Mouse (Mus musculus) limb, embryonic 11.5 days (tissue): ENCODE measurements around the gene Ctnna3. TPM values are rescaled to one million over a fixed set of nuclear protein-coding genes. Genes with fewer than 3 reads are reported as not detected.

Experiments
- ATAC-seq: fragments of 200-750 bp; cut with Nextera tagmentation; 2 replicates; pipeline ENCODE4 v1.8.0; 2017; ENCODE audit warnings: low read depth; ENCODE audit not compliant: insufficient number of reproducible peaks, low FRiP score, low TSS enrichment
- DNase-seq: peaks from one replicate; pipeline ENCODE4 v3.0.0-alpha.2; 2015; ENCODE audit warnings: low spot score
- H3K27ac ChIP-seq: fragments of 300-500 bp; sonication (generic); replicated peaks from 2 replicates; pipeline ENCODE4 v1.5.1; 2014; ENCODE audit warnings: low read depth, mild to moderate bottlenecking, low read length
- H3K27me3 ChIP-seq: fragments of 300-500 bp; sonication (generic); 2 replicates; pipeline ENCODE4 v1.6.1; 2014; ENCODE audit warnings: mild to moderate bottlenecking, low read length, mixed read lengths; ENCODE audit not compliant: control insufficient read depth, insufficient read depth
- H3K36me3 ChIP-seq: fragments of 300-500 bp; sonication (generic); 2 replicates; pipeline ENCODE4 v1.6.1; 2014; ENCODE audit warnings: mild to moderate bottlenecking, low read length, moderate library complexity, mixed read lengths; ENCODE audit not compliant: control insufficient read depth, insufficient read depth
- H3K4me1 ChIP-seq: fragments of 300-500 bp; sonication (generic); 2 replicates; pipeline ENCODE4 v1.6.1; 2014; ENCODE audit warnings: low read length, mixed read lengths; ENCODE audit not compliant: control insufficient read depth, insufficient read depth
- H3K4me2 ChIP-seq: fragments of 300-500 bp; sonication (generic); 2 replicates; pipeline ENCODE4 v1.6.1; 2014; ENCODE audit warnings: low read depth, mild to moderate bottlenecking, moderate library complexity; ENCODE audit not compliant: severe bottlenecking
- H3K4me3 ChIP-seq: fragments of 300-500 bp; sonication (generic); 2 replicates; pipeline ENCODE4 v1.5.1; 2014; ENCODE audit warnings: low read depth, low read length
- H3K9ac ChIP-seq: fragments of 300-500 bp; sonication (generic); 2 replicates; pipeline ENCODE4 v1.6.1; 2014; ENCODE audit warnings: mild to moderate bottlenecking, low read length
- H3K9me3 ChIP-seq: fragments of 300-500 bp; sonication (generic); 2 replicates; pipeline ENCODE4 v1.6.1; 2016; ENCODE audit warnings: low read length; ENCODE audit not compliant: control insufficient read depth
- WGBS: fragments of 180-500 bp; shearing (Covaris S2); extraction: QIAGEN DNeasy Blood & Tissue Kit; methylation state at CpG from one replicate; pipeline ENCODE4 v1.1.7; 2014; 5-methylcytosine and 5-hydroxymethylcytosine counted together
- polyA plus RNA-seq: library from polyadenylated mRNA; unstranded; fragments of >200 nt; fragmentation: Nextera tagmentation; extraction: Ambion mirVana; gene quantifications from 2 replicates; pipeline ENCODE4 v1.2.1, GENCODE M21; 2014

The Ctnna3 gene
- polyA plus RNA-seq, 1 experiment from 2014 or later = 0.04 TPM

DNA sequence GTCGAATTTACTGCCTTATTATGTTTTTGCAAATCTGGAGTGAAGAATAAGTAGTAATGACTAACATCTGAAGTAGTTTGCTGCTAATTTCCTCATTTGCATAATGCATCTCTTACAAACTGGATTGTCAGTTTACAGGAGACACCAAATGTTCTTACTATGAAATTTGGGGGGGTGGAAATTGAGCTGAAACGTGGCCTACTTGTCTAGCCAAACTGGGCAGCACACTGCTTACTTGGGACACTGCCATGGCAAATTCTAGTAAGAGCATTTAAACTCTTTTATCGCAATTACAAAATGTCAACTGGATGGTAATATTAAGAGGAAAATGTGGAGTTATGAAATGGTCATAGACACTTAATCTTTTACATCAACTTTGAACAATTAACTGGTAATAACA lies 716.6 kb downstream of the Ctnna3 start:
- H3K9me3 ChIP-seq = no peaks in the 10 kb centered on the region
- no peak overlapping the region for H3K4me3 ChIP-seq
- no peak overlapping the region for H3K4me2 ChIP-seq
- H3K27ac ChIP-seq = no peak overlapping the region
- no peak for DNase-seq
- ATAC-seq = no peak
- H3K9ac ChIP-seq = no peak overlapping the region
- no peaks in the 10 kb centered on the region for H3K4me1 ChIP-seq
- no peaks in the 10 kb centered on the region for H3K27me3 ChIP-seq
- 82% methylated on average over 3 of the region's 3 CpGs for WGBS
- H3K36me3 ChIP-seq = no peaks in the 10 kb centered on the region

DNA sequence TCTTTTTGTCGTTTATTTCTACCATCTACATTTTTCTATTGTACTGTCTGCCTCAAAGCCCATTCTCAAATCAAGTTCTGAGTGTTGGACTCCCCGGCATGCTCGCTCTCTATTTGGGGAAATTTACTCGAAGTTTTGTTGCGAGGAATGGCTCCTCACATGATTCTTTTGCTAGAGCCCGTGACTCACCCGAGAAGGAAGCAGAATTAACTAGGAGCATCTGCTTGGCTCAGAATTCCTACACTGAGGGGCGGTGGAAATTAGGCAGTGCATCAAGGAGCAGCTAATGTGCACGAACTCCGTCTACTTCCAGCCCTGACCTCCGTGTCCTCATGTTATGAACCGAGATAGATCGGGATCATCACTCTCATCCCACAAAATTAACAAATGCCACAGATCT lies 751.8 kb downstream of the Ctnna3 start:
- Histone ChIP-seq H3K9ac (no peak overlapping the region), H3K4me2 (no peak overlapping the region), H3K27me3 (no peaks in the 10 kb centered on the region), H3K4me3 (no peak overlapping the region), H3K36me3 (no peaks in the 10 kb centered on the region), H3K4me1 (no peaks in the 10 kb centered on the region), H3K9me3 (no peaks in the 10 kb centered on the region), H3K27ac (no peak overlapping the region)
- no peak for ATAC-seq
- DNase-seq = no peak
- WGBS = 91% methylated on average over 13 of the region's 13 CpGs

DNA sequence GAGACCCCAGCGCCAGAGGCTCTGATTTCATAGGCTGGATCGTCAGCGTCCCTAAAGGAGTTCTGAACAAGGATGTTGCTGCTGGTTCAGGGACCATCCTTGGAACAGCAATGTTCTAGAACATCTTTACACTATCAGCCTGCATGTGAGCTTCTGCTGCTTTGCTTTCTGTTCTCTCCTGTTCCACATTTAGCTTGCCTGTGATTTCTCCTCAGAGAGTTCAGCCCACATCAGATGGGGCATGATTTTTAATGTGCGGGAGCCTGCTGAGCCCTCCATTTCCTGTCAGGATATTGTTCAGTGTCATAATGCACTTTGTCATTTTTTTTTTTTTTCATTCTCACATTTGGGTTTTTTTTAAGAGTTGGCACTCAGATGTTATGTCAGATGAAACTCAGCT lies 752.8 kb downstream of the Ctnna3 start:
- Histone ChIP-seq H3K4me1 (no peaks in the 10 kb centered on the region), H3K27me3 (no peaks in the 10 kb centered on the region), H3K27ac (no peak overlapping the region), H3K36me3 (no peaks in the 10 kb centered on the region), H3K9ac (no peak overlapping the region), H3K4me3 (no peak overlapping the region), H3K4me2 (no peak overlapping the region), H3K9me3 (no peaks in the 10 kb centered on the region)
- ATAC-seq = no peak
- DNase-seq = no peak
- WGBS = 90% methylated on average over 4 of the region's 4 CpGs

DNA sequence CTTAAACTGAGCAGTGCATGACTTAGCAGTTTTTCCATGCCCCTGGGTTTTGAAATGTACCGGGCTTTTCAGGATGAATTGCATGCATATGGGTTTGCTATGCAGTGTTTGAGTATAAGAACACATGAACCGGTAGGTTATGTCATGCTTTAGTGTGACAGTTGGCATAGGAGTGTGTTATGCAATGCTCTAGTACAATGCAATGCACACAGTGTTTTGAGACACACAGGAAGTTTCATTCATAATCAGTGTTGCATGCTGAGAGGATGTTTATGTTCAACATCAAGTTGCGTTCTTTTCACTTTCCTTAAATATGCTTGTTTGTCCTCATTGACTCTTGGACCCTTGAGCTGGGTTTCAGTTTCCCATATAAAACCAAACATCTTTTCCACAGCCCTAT lies 758.1 kb downstream of the Ctnna3 start:
- Histone ChIP-seq H3K9me3 (no peaks in the 10 kb centered on the region), H3K4me3 (no peak overlapping the region), H3K27me3 (no peaks in the 10 kb centered on the region), H3K27ac (no peak overlapping the region), H3K36me3 (no peaks in the 10 kb centered on the region), H3K9ac (no peak overlapping the region), H3K4me2 (no peak overlapping the region), H3K4me1 (no peaks in the 10 kb centered on the region)
- ATAC-seq (no peak), DNase-seq (no peak)
- 91% methylated on average over 3 of the region's 3 CpGs for WGBS

DNA sequence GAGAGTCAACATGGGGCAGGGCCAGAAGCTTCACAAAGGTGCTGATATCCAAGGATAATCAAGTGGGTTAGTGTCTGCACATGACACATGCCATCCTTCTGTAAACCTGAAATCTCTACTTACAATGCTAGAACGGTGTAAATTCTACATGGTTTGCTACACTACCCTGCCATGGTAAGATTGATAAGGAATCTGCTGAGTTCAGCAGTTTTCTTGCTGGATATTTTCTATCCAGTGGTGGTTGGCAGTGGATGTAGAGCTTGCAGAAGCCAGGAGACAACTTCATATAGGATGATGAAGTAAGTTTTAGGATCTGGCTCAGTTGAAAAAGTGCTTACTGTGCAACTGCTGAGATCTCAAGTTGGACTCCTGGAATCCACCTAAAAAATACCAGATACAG lies 767.7 kb downstream of the Ctnna3 start:
- no peak overlapping the region for H3K27ac ChIP-seq
- 87% methylated on average over 1 of the region's 1 CpGs for WGBS

DNA sequence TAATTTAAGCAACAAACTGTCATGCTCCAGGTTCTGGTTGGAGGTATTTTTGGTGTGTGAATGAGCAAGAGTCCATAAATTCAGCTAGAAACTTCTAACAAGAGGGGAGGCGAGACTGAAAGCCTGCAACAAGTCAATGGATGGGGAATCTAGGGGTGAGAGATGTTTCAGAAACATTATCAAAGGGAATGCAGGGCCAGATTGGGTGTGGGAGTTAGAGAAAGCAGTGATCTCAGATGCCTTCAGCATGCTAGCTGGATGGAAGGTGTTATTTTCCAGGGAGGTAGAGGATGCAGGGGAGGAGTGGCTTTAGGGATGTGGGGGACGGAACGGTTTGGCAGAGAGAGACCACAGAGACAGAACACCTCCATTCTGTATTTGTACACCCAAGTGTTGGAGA lies 785.7 kb downstream of the Ctnna3 start:
- Histone ChIP-seq H3K27me3 (no peaks in the 10 kb centered on the region), H3K9ac (no peak overlapping the region), H3K4me2 (no peak overlapping the region), H3K4me1 (no peaks in the 10 kb centered on the region), H3K9me3 (no peaks in the 10 kb centered on the region), H3K27ac (no peak overlapping the region), H3K4me3 (no peak overlapping the region), H3K36me3 (no peaks in the 10 kb centered on the region)
- DNase-seq (no peak), ATAC-seq (no peak)
- WGBS = 80% methylated on average over 3 of the region's 3 CpGs

More for the DNA sequence above, 767.7 kb downstream of the Ctnna3 start:
- no peaks in the 10 kb centered on the region for H3K27me3 ChIP-seq
- no peaks in the 10 kb centered on the region for H3K4me1 ChIP-seq
- DNase-seq (no peak), ATAC-seq (no peak)
- no peaks in the 10 kb centered on the region for H3K36me3 ChIP-seq
- no peak overlapping the region for H3K4me3 ChIP-seq
- H3K9me3 ChIP-seq = no peaks in the 10 kb centered on the region
- H3K4me2 ChIP-seq = no peak overlapping the region
- H3K9ac ChIP-seq = no peak overlapping the region

DNA sequence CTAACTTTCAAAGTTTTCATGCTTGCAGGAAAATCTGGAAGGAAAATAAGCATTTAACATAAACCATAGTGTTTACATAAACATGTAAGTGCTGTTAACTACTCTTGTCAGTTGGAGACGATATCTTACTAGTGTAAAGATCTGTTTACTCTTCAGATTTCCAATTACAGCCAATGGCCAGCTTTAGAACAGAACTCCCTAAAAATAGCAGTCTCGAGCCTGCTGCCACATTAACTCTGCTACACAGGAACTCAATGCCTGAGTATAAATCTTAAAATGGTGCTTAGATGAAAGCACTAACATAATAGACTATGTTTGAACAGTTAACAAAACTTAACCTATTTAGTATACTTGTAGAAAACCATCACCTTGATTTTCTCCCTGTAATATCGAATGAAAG lies 793.1 kb downstream of the Ctnna3 start:
- no peak overlapping the region for H3K4me2 ChIP-seq
- no peaks in the 10 kb centered on the region for H3K36me3 ChIP-seq
- no peak overlapping the region for H3K4me3 ChIP-seq
- H3K27me3 ChIP-seq = no peaks in the 10 kb centered on the region
- H3K9ac ChIP-seq = no peak overlapping the region
- no peaks in the 10 kb centered on the region for H3K4me1 ChIP-seq
- H3K9me3 ChIP-seq = no peaks in the 10 kb centered on the region
- no peak overlapping the region for H3K27ac ChIP-seq
- ATAC-seq = no peak
- DNase-seq = no peak
- WGBS = 71% methylated on average over 3 of the region's 3 CpGs

DNA sequence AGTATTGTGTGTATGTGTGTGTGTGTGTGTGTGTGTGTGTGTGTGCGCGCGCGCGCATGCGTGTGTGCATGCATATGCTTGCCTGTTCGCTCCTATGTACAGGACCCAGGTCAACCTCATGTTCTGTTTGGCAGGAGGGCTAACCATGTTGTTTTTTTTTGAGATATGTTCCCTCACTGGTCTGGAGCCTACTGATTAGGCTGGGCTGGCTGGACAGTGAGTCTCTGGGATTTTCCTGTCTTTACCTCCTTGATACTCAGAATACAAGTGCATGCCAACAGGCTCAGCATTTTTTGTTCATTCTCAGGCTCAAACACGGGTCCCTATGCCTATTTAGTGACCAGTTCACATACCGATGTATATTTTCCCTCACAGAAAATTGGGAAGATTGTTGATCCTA lies 794.1 kb downstream of the Ctnna3 start:
- 93% methylated on average over 9 of the region's 9 CpGs for WGBS
- Histone ChIP-seq H3K36me3 (no peaks in the 10 kb centered on the region), H3K9me3 (no peaks in the 10 kb centered on the region), H3K4me2 (no peak overlapping the region), H3K4me3 (no peak overlapping the region), H3K27me3 (no peaks in the 10 kb centered on the region), H3K4me1 (no peaks in the 10 kb centered on the region), H3K27ac (no peak overlapping the region), H3K9ac (no peak overlapping the region)
- ATAC-seq (no peak), DNase-seq (no peak)

DNA sequence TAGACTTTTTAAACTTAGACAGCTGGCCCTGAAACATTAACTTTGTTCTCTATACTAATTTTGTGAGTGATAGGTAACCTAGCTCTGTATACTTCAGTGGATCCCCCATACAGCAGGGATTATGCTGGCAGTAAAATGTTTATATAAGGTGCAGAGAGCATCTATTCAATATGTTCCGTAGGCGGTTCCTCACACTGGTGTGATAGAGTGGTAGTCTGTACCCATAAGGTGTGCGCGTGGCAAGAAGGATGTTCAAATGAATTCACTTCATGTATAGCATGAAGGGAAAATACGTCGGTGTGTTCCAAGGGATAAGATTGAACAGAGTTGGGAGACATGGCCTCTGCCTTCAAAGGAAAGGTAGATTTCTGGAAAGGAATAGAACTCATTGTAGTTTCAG lies 794.5 kb downstream of the Ctnna3 start:
- Histone ChIP-seq H3K27ac (no peak overlapping the region), H3K9me3 (no peaks in the 10 kb centered on the region), H3K4me2 (no peak overlapping the region), H3K4me1 (no peaks in the 10 kb centered on the region), H3K9ac (no peak overlapping the region), H3K27me3 (no peaks in the 10 kb centered on the region), H3K4me3 (no peak overlapping the region), H3K36me3 (no peaks in the 10 kb centered on the region)
- DNase-seq = no peak
- no peak for ATAC-seq
- WGBS = 94% methylated on average over 6 of the region's 6 CpGs
